Mouse (Mus musculus): Measurements from ENCODE around the gene Lsm10.
A peak's percentile ranks its signal among the peaks of the same experiment; 100 is the strongest.

Lsm10 gene

DNA sequence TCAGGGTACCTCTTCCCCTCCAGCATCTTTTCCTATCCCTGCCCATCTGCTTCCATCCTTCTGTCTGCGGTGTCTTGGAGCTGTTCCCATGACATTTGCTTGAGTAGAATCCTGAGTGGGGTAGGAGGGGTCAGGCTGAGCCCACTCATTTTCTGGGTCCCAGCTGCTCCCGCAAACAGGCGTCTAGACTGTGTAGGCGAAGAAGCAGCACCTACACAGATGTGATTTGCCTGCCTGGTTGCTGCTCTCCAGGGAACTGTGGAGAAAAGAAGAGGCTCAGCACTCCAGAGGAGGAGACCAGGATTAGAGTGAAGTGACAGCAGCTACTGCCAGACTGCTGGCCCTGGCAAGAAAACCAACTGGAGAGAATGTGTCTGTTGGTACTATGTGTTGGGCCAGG, 22.2 kb downstream of the Lsm10 start:
- no peak for DNase-seq (ENCODE audit: low read depth, low spot score)

DNA sequence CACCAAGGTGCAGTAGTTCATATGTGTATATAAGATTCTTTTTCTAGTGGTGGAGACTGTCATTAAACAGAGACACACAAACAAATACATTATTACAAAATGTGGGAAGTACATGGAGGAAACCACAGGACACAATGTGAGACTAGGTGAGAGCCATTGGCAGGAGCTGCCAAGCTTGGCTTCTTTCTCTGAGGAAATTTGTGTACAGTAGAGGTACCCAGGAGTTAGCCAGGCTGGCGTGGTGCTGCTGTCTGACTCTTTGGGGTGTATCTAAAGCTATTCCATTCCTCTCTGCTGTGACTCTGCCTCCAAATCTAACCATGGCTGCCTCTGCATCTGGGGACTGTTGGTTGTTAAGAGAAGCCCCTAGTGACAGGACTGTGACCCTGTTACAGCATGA, 22.6 kb downstream of the Lsm10 start:
- DNase-seq (ENCODE audit: low read depth, low spot score): no peak

DNA sequence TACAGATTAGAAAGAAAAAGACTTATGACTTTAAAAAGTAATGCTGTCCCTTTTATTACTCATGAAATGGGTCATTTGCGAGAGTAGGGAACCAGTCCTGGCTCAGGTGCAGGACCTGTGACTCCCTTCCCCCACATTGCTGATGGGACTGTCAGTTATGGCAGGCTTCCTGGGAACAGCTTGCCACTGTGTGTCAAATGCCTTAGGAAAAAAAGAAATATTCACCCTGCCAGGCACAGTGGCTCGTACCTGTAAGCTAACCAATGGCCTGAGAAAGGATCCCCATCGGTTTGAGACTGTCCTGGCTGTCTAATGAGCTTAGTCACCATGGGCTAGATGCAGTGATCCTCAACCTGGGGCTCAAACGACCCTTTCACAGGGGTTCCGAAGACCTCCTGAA, 23.6 kb downstream of the Lsm10 start:
- no peak for DNase-seq (ENCODE audit: low read depth, low spot score)

- DNase-seq (ENCODE audit: low read depth, low spot score): no peak
These were observed 24.1 kb downstream of the Lsm10 start for GRCm38 (mm10) chr4:126120506-126120905.

- DNase-seq (ENCODE audit: low read depth, low spot score): no peak
These were observed 27.1 kb downstream of the Lsm10 start for GRCm38 (mm10) chr4:126123309-126124040.

DNA sequence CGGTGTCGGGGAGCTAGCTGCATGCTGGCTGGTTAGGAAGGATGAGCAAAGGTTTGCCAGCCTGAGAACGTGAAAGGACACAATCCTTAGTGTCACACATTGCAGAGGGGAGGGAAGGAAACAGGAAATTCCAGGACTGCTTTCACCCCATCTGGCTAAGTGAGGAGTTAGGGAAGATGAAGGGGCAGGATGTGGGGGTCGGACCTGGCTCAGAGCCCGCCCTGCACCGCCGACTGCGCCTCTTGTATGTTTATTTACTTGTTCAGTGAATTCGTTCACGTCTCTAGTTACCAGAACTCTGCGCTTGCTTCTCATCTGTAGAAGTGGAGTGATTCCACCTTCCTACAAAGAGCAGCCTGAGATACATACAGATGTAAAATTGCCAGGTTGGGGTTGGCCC, 34.1 kb downstream of the Lsm10 start:
- DNase-seq (ENCODE audit: low read depth, low spot score): no peak

- no peak for DNase-seq (ENCODE audit: low read depth, low spot score)
These were observed 35.1 kb downstream of the Lsm10 start for GRCm38 (mm10) chr4:126131290-126132121.

DNA sequence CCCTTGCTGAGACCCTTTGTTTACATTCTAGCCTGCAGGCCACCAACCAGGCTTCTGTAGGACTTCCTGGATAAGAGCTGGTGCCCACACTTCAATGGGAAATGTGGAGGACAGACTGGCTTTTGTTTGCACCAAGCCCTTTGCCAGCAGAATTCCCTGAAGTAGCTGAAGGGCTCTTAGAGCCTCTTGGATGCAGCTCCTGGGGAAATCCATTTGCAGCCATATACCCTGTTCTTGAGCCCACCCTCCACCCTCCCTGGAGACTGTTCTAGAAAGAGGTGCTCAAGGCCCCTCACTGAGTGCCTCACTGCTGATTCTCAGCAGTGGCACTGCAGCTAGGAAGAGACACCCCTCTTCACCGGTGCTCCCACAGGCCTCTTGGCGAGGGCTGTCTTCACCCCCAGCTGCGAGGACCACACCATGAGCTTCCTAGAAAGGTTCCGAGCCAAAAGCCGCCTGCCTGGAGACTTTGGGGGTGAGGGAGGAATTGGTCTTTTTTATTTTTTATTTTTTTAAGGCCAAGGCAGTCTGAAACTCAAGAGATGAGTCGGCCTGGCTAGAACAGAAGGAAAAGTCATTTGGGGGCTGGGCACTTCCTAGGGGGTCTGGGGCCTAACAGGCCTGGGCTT, 36.3 kb downstream of the Lsm10 start:
- DNase-seq (ENCODE audit: low read depth, low spot score): no peak

DNA sequence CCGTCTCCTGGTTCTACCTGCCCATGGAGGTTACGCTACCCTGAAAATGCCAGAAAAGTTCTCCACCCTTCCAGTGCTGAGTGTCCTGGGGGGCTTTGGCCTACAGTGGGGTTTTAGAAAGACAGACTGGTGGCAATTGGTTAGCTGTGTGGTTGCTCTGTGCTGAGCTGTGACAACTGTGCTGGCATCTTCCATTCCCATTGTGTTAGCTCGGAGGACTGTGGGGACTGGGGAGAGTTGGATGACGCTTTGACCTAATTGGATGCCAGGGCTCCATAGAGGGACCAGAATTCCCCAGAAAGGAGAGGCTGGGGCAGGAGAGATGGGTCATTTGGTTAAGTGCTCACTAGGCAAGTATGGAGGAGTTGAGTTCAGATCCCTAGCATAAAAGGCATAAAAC, 37.8 kb downstream of the Lsm10 start:
- DNase-seq (ENCODE audit: low read depth, low spot score): no peak

- no peak for DNase-seq (ENCODE audit: low read depth, low spot score)
These were observed 38.2 kb downstream of the Lsm10 start for GRCm38 (mm10) chr4:126134639-126135038.

- DNase-seq (ENCODE audit: low read depth, low spot score): no peak
These were observed 41.4 kb downstream of the Lsm10 start for GRCm38 (mm10) chr4:126137773-126138172.

GRCm38 (mm10) chr4:126141021-126141420, 44.6 kb downstream of the Lsm10 start:
- DNase-seq (ENCODE audit: low read depth, low spot score): no peak

DNA sequence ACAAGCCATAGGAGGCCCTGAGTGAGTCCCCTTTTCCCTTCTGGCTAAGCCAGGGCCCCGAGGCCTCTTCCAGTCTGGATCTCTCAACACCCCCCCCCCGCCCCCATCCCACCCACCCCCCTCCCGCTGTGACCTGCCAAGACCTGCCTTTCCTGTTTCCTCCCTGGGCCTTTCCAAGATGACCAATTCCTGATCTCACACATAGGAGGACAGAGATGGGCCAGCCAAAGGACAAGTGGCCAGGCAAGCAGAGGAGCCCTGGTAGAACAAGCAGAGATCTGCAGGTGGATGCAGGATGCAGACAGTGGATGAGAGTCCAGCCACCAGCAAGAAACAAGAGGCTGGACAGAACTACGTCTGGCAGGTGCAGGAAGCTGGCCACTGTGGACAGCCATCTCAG, 49.0 kb downstream of the Lsm10 start:
- DNase-seq (ENCODE audit: low read depth, low spot score): no peak

GRCm38 (mm10) chr4:126146974-126147532, 50.6 kb downstream of the Lsm10 start:
- DNase-seq (ENCODE audit: low read depth, low spot score): no peak

GRCm38 (mm10) chr4:126147533-126148160, 51.2 kb downstream of the Lsm10 start, which contains the start of gene Eva1b:
Gene Eva1b (plus strand): TSS chr4:126147744.
- peak; percentile 23 for DNase-seq (ENCODE audit: low read depth, low spot score)

All from CD4-positive helper T cell, adult 2 months (primary cell).